Mouse (Mus musculus) MEL (cell line): ENCODE measurements around the gene Chchd2. TPM values are rescaled to one million over a fixed set of nuclear protein-coding genes. Genes with fewer than 3 reads are reported as not detected.

Source experiments
- DNase-seq: peaks from one replicate; pipeline ENCODE4 v3.0.0; 2011; ENCODE audit warnings: low read depth, low spot score
- H3K27ac ChIP-seq: 2 replicates; pipeline ENCODE4 v1.5.1; 2012; ENCODE audit warnings: low read depth, mild to moderate bottlenecking, control low read depth, low read length, moderate library complexity; ENCODE audit not compliant: control insufficient read depth
- H3K27me3 ChIP-seq, 2 experiments: fragments of 150-350 bp in 1 of 2; sonication (generic) in 1 of 2; 2 replicates each; pipeline ENCODE4 v1.6.1; 2012; ENCODE audit warnings: low read length in 2 of 2, mild to moderate bottlenecking in 2 of 2, improper control_type of control experiment in 1 of 2, moderate library complexity in 1 of 2; ENCODE audit not compliant: insufficient read depth in 2 of 2, control insufficient read depth in 1 of 2
- H3K36me3 ChIP-seq, 2 experiments: 2 replicates each; pipeline ENCODE4 v1.6.1; 2012 to 2014; ENCODE audit warnings: low read length in 2 of 2, improper control_type of control experiment in 1 of 2, inconsistent platforms in 1 of 2, mild to moderate bottlenecking in 1 of 2; ENCODE audit not compliant: insufficient read depth in 2 of 2, control insufficient read depth in 1 of 2
- H3K4me1 ChIP-seq, 2 experiments: fragments of 150-350 bp in 1 of 2; sonication (generic) in 1 of 2; 2 replicates each; pipeline ENCODE4 v1.6.1; 2012; ENCODE audit warnings: low read length in 2 of 2, improper control_type of control experiment in 1 of 2, mild to moderate bottlenecking in 1 of 2; ENCODE audit not compliant: insufficient read depth in 2 of 2, control insufficient read depth in 1 of 2
- H3K4me3 ChIP-seq, 2 experiments: fragments of 150-350 bp in 1 of 2; sonication (generic) in 1 of 2; 2 replicates each; pipeline ENCODE4 v1.5.1; 2012; ENCODE audit warnings: low read depth in 2 of 2, low read length in 2 of 2, mild to moderate bottlenecking in 2 of 2, moderate library complexity in 2 of 2, control low read depth in 1 of 2, improper control_type of control experiment in 1 of 2; ENCODE audit not compliant: control insufficient read depth in 1 of 2, insufficient read depth in 1 of 2
- H3K79me2 ChIP-seq: 2 replicates; pipeline ENCODE4 v1.6.1; 2012; ENCODE audit warnings: mild to moderate bottlenecking, low read length, moderate library complexity; ENCODE audit not compliant: control insufficient read depth, poor library complexity, insufficient read depth
- H3K9ac ChIP-seq: 2 replicates; pipeline ENCODE4 v1.6.1; 2012; ENCODE audit warnings: low read depth, mild to moderate bottlenecking, control low read depth, low read length, moderate library complexity; ENCODE audit not compliant: control insufficient read depth, poor library complexity, severe bottlenecking
- H3K9me3 ChIP-seq: fragments of 150-350 bp; sonication (generic); replicated peaks from 2 replicates; pipeline ENCODE4 v1.6.1; 2012; ENCODE audit warnings: mild to moderate bottlenecking, low read length, improper control_type of control experiment, moderate library complexity; ENCODE audit not compliant: insufficient read depth
- CHD2 ChIP-seq: IDR thresholded peaks from 2 replicates; pipeline ENCODE4 v1.6.1; 2011; ENCODE audit warnings: low read length, improper control_type of control experiment
- CTCF ChIP-seq, 3 experiments: IDR thresholded peaks in 2 of 3; conservative IDR thresholded peaks in 1 of 3; 2 replicates each; pipeline ENCODE4 v1.5.1; 2011 to 2012; ENCODE audit warnings: low read length in 3 of 3, low read depth in 2 of 3, mild to moderate bottlenecking in 2 of 3, improper control_type of control experiment in 1 of 3, inconsistent platforms in 1 of 3, mixed read lengths in 1 of 3, moderate library complexity in 1 of 3; ENCODE audit not compliant: control insufficient read depth in 1 of 3, insufficient read depth in 1 of 3, poor library complexity in 1 of 3, severe bottlenecking in 1 of 3
- E2F4 ChIP-seq: IDR thresholded peaks from 2 replicates; pipeline ENCODE4 v1.6.1; 2011; ENCODE audit warnings: low read depth, low read length, improper control_type of control experiment, borderline replicate concordance
- ELF1 ChIP-seq: IDR thresholded peaks from 2 replicates; pipeline ENCODE4 v1.6.1; 2014; ENCODE audit warnings: low read depth, mild to moderate bottlenecking, inconsistent platforms, low read length, improper control_type of control experiment, moderate library complexity
- GABPA ChIP-seq: IDR thresholded peaks from 2 replicates; pipeline ENCODE4 v1.6.1; 2012; ENCODE audit warnings: low read depth, mild to moderate bottlenecking, inconsistent platforms, low read length, improper control_type of control experiment, moderate library complexity
- MAX ChIP-seq: IDR thresholded peaks from 2 replicates; pipeline ENCODE4 v1.6.1; 2011; ENCODE audit warnings: low read length, improper control_type of control experiment
- MAZ ChIP-seq: IDR thresholded peaks from 2 replicates; pipeline ENCODE4 v1.6.1; 2012; ENCODE audit warnings: low read depth, mild to moderate bottlenecking, inconsistent platforms, low read length, improper control_type of control experiment
- MYB ChIP-seq: IDR thresholded peaks from 2 replicates; pipeline ENCODE4 v1.6.1; 2011; ENCODE audit warnings: mild to moderate bottlenecking, low read depth, low read length, improper control_type of control experiment
- MYC ChIP-seq: IDR thresholded peaks from 2 replicates; pipeline ENCODE4 v1.6.1; 2011; ENCODE audit warnings: low read depth, mild to moderate bottlenecking, low read length, improper control_type of control experiment, moderate library complexity
- POLR2AphosphoS2 ChIP-seq: IDR thresholded peaks from 2 replicates; pipeline ENCODE4 v1.6.1; 2011; ENCODE audit warnings: low read length, improper control_type of control experiment
- RCOR1 ChIP-seq: IDR thresholded peaks from 2 replicates; pipeline ENCODE4 v1.6.1; 2012; ENCODE audit warnings: low read depth, mild to moderate bottlenecking, inconsistent platforms, low read length, improper control_type of control experiment
- USF1 ChIP-seq: IDR thresholded peaks from 2 replicates; pipeline ENCODE4 v1.6.1; 2014; ENCODE audit warnings: low read depth, mild to moderate bottlenecking, inconsistent platforms, low read length, improper control_type of control experiment, moderate library complexity
- ZC3H11A ChIP-seq: IDR thresholded peaks from 2 replicates; pipeline ENCODE4 v1.6.1; 2012; ENCODE audit warnings: low read depth, mild to moderate bottlenecking, inconsistent platforms, low read length, improper control_type of control experiment
- ZMIZ1 ChIP-seq: IDR thresholded peaks from 2 replicates; pipeline ENCODE4 v1.6.1; 2012; ENCODE audit warnings: low read depth, mild to moderate bottlenecking, inconsistent platforms, low read length, improper control_type of control experiment, moderate library complexity
- polyA plus RNA-seq, 2 experiments: library from polyadenylated mRNA; stranded (reverse) in 1 of 2; unstranded in 1 of 2; fragments of >175 nt in 1 of 2; fragments of >200 nt in 1 of 2; gene quantifications; 2 replicates each; pipeline versions ENCODE4 v1.2.1 to v1.2.4; 2012; ENCODE audit warnings: low replicate concordance in 2 of 2, low read depth in 1 of 2; ENCODE audit not compliant: insufficient read length in 2 of 2, insufficient read depth in 1 of 2, missing spikeins in 1 of 2
- total RNA-seq: library from RNA; depleted of rRNA; stranded (reverse); fragments of 300-350 nt; gene quantifications from 2 replicates; pipeline ENCODE4 v1.2.3, GENCODE M21; 2012

Gene Chchd2
- total and polyA plus RNA-seq, 3 experiments, result 588 to 951 TPM; not detected in 1

GRCm38 (mm10) chr5:129921972-129922371 is 34.7 kb upstream of the Chchd2 start:
- Histone ChIP-seq H3K27ac (no peak overlapping the region), H3K36me3 (peaks cover 0 to 8% of the 10 kb centered on the region in 2 experiments; a peak in 2 of 4 replicates), H3K27me3 (no peaks in the 10 kb centered on the region; a peak in 1 of 4 replicates), H3K4me3 (no peak overlapping the region), H3K9me3 (no peaks in the 10 kb centered on the region), H3K4me1 (peaks cover 0 to 6% of the 10 kb centered on the region in 2 experiments; a peak in 1 of 4 replicates), H3K9ac (no peak overlapping the region), H3K79me2 (no peaks in the 10 kb centered on the region)
- DNase-seq, result no peak
- TF ChIP-seq MAX (no peak), CTCF (IDR thresholded peaks at IDR 0.05 in 2 of 3, conservative IDR thresholded peaks at IDR 0.05 in 1 of 3; ENCODE audit: control insufficient read depth in 1 of 3, insufficient read depth in 1 of 3, low read depth in 2 of 3, low read length in 3 of 3, poor library complexity in 1 of 3, severe bottlenecking in 1 of 3) (peak; percentile 21 to 39 (median 31); a peak in 5 of 6 replicates), POLR2AphosphoS2 (no peak), ZC3H11A (no peak)

- H3K9ac ChIP-seq, result no peak overlapping the region
- H3K27ac ChIP-seq, result no peak overlapping the region
Observed at GRCm38 (mm10) chr5:129919320-129919719, 32.0 kb upstream of the Chchd2 start.

GRCm38 (mm10) chr5:129918752-129919151 is 31.5 kb upstream of the Chchd2 start:
- no peak for TF ChIP-seq E2F4
- no peak for TF ChIP-seq CHD2
- TF ChIP-seq MYB, result no peak
- TF ChIP-seq CTCF (IDR thresholded peaks at IDR 0.05 in 2 of 3, conservative IDR thresholded peaks at IDR 0.05 in 1 of 3; ENCODE audit: control insufficient read depth in 1 of 3, insufficient read depth in 1 of 3, low read depth in 2 of 3, low read length in 3 of 3, poor library complexity in 1 of 3, severe bottlenecking in 1 of 3), result 0 out of 6 replicates have a peak, but pooled peaks of 1 of the 3 experiments have one; percentile 2
- TF ChIP-seq ELF1, result no peak
- TF ChIP-seq, all 39 proteins: peak for 1
- no peak overlapping the region for H3K4me3 ChIP-seq
- no peak for DNase-seq
- H3K36me3 ChIP-seq, result peaks cover 0 to 8% of the 10 kb centered on the region in 2 experiments; a peak in 2 of 4 replicates
- no peaks in the 10 kb centered on the region for H3K27me3 ChIP-seq
- no peaks in the 10 kb centered on the region for H3K79me2 ChIP-seq
- 0 out of 2 replicates have a peak overlapping the region, but pooled peaks have one; percentile 2 for H3K9ac ChIP-seq
- H3K27ac ChIP-seq, result no peak overlapping the region
- H3K4me1 ChIP-seq, result peaks cover 0 to 6% of the 10 kb centered on the region in 2 experiments; a peak in 1 of 4 replicates
- no peaks in the 10 kb centered on the region for H3K9me3 ChIP-seq

More at GRCm38 (mm10) chr5:129919320-129919719, 32.0 kb upstream of the Chchd2 start:
- Histone ChIP-seq H3K4me3 (no peak overlapping the region), H3K4me1 (peaks cover 0 to 6% of the 10 kb centered on the region in 2 experiments; a peak in 1 of 4 replicates), H3K27me3 (no peaks in the 10 kb centered on the region), H3K79me2 (no peaks in the 10 kb centered on the region), H3K9me3 (no peaks in the 10 kb centered on the region), H3K36me3 (peaks cover 0 to 8% of the 10 kb centered on the region in 2 experiments; a peak in 2 of 4 replicates)
- DNase-seq, result no peak
- no peak for TF ChIP-seq ZMIZ1
- no peak for TF ChIP-seq GABPA
- no peak for TF ChIP-seq MYC
- TF ChIP-seq USF1, result no peak
- no peak for TF ChIP-seq RCOR1
- TF ChIP-seq MAZ, result no peak
- no peak for TF ChIP-seq ELF1
